Mouse (Mus musculus) embryonic facial prominence, embryonic 13.5 days (tissue): ENCODE results near the gene Ehbp1l1. TPM values are rescaled to one million over a fixed set of nuclear protein-coding genes. Genes with fewer than 3 reads are reported as not detected.

ENCODE experiments used
- ATAC-seq: fragments of 200-750 bp; cut with Nextera tagmentation; 2 replicates; pipeline ENCODE4 v1.8.0; 2017; ENCODE audit warnings: low read depth; ENCODE audit not compliant: insufficient number of reproducible peaks, insufficient read depth, low FRiP score, low TSS enrichment
- H3K27ac ChIP-seq: fragments of 300-500 bp; sonication (generic); 2 replicates; pipeline ENCODE4 v1.5.1; 2015; ENCODE audit warnings: moderate library complexity, mild to moderate bottlenecking, inconsistent platforms
- H3K27me3 ChIP-seq: fragments of 300-500 bp; sonication (generic); 2 replicates; pipeline ENCODE4 v1.6.1; 2015; ENCODE audit warnings: mild to moderate bottlenecking, inconsistent platforms
- H3K36me3 ChIP-seq: fragments of 300-500 bp; sonication (generic); 2 replicates; pipeline ENCODE4 v1.6.1; 2015; ENCODE audit warnings: mild to moderate bottlenecking, inconsistent platforms
- H3K4me1 ChIP-seq: fragments of 300-500 bp; sonication (generic); 2 replicates; pipeline ENCODE4 v1.6.1; 2015; ENCODE audit warnings: inconsistent platforms
- H3K4me2 ChIP-seq: fragments of 300-500 bp; sonication (generic); 2 replicates; pipeline ENCODE4 v1.6.1; 2015; ENCODE audit warnings: moderate library complexity, mild to moderate bottlenecking, inconsistent platforms
- H3K4me3 ChIP-seq: fragments of 300-500 bp; sonication (generic); 2 replicates; pipeline ENCODE4 v1.5.1; 2015; ENCODE audit warnings: mild to moderate bottlenecking, inconsistent platforms
- H3K9ac ChIP-seq: fragments of 300-500 bp; sonication (generic); 2 replicates; pipeline ENCODE4 v1.6.1; 2015; ENCODE audit warnings: mild to moderate bottlenecking, inconsistent platforms
- H3K9me3 ChIP-seq: fragments of 300-500 bp; sonication (generic); 2 replicates; pipeline ENCODE4 v1.6.1; 2016; ENCODE audit warnings: inconsistent platforms
- WGBS: fragments of 180-500 bp; shearing (Covaris S2); methylation state at CpG from one replicate; pipeline ENCODE4 v1.1.7; 2015; ENCODE audit warnings: mixed read lengths; 5-methylcytosine and 5-hydroxymethylcytosine counted together
- microRNA-seq: library from miRNA; unstranded; fragments of <30 nt; microRNA quantifications from one replicate; pipeline ENCODE4, GENCODE M21; 2016
- polyA plus RNA-seq: library from polyadenylated mRNA; unstranded; fragments of >200 nt; fragmentation: Nextera tagmentation; extraction: Ambion mirVana; gene quantifications from 2 replicates; pipeline ENCODE4 v1.2.1, GENCODE M21; 2015

Gene Ehbp1l1
- polyA plus RNA-seq, 1 experiment from 2014 or later = 9.9 TPM

GRCm38 (mm10) chr19:5662981-5663913, 62.9 kb downstream of the Ehbp1l1 start, which contains the start of gene Sipa1:
TSS of gene Sipa1 (minus strand) at chr19:5663707.
- Histone ChIP-seq H3K36me3 (peaks cover 43% of the 10 kb centered on the region), H3K4me2 (peak within 1 kb of the TSS; percentile 69), H3K4me1 (peaks cover 22% of the 10 kb centered on the region), H3K9ac (peak within 1 kb of the TSS; percentile 76), H3K9me3 (no peaks in the 10 kb centered on the region), H3K27me3 (no peaks in the 10 kb centered on the region), H3K27ac (peak within 1 kb of the TSS; percentile 76), H3K4me3 (peak within 1 kb of the TSS; percentile 52)
- peak; percentile 77 for ATAC-seq
- 1% methylated on average over 32 of the region's 32 CpGs for WGBS

DNA sequence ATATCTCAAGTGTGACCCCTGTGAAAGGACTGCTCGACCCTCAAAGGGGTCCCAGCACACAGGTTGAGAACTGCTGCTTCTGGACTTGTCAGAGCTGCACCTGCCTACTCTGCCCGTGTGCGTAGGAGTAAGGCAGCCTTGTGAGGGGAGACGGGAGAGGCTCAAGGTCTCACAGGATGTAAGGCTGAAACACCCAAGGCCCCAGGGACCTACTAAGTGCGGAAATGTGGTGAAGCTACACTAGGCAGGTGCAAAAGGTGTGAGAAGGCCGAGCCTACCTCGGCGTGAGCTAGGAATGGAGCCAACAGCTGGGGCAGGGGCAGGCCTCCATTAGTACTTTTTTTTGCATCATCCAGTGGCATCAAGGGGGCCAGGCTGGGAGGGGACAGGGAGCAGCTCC, 63.8 kb downstream of the Ehbp1l1 start:
- Histone ChIP-seq H3K4me3 (peak overlapping the region; percentile 52), H3K9ac (peak overlapping the region; percentile 76), H3K4me1 (peaks cover 22% of the 10 kb centered on the region), H3K36me3 (peaks cover 33% of the 10 kb centered on the region), H3K27ac (peak overlapping the region; percentile 76; the same call in 1 of the 2 replicates), H3K4me2 (peak overlapping the region; percentile 69), H3K9me3 (no peaks in the 10 kb centered on the region), H3K27me3 (no peaks in the 10 kb centered on the region)
- no peak for ATAC-seq
- WGBS = 75% methylated on average over 8 of the region's 8 CpGs

DNA sequence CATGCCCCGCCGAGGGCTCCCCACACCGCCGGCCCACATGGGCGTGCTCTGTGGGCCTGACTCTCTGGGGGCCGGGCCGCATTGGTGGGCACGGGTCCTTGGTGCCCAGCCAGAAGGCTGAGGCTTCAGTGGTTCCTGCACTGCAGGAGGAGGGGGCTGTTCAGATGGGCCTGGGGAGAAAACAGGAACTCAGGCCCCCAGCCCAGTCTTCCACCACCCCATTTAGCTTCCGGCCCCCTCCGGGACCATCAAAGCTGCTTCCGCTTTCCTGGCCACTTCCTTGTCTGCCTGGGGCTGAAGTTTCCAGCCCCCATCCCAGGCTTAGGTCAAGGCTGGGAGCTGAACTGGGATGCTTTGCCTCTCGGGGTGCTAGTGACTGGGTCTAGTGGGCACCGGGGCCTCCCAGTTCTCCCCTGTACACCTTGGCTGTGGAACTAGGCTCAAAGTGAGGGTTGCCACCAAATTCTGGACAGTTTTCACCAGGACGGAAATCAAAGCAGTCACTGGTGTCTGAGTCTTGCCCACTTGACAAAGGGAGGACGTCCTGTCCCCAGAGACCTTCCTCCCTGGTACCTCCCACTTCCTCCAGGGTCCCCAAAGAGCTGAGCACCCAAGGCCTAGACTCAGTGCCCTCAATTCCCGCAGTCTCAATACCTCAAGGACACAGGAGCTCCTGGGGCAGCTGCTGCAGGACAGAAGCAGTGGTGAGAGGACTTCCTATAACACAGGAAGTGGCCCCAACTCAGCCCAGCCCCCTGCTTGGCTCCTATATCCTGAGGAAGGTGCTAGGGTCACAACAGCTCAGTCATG, 65.0 kb downstream of the Ehbp1l1 start:
- ATAC-seq = no peak
- H3K36me3 ChIP-seq = peaks cover 27% of the 10 kb centered on the region
- 0 out of 2 replicates have a peak overlapping the region, but pooled peaks have one; percentile 4 for H3K4me3 ChIP-seq
- peak overlapping the region; percentile 31 for H3K4me2 ChIP-seq
- peaks cover 6% of the 10 kb centered on the region for H3K27me3 ChIP-seq
- H3K4me1 ChIP-seq = peaks cover 22% of the 10 kb centered on the region
- 80% methylated on average over 16 of the region's 16 CpGs for WGBS
- no peaks in the 10 kb centered on the region for H3K9me3 ChIP-seq
- H3K9ac ChIP-seq = no peak overlapping the region
- H3K27ac ChIP-seq = peak overlapping the region; percentile 33; the same call in 1 of the 2 replicates

Small RNA genes lying within 50 kb of the gene (microRNA-seq; reads per million reads assigned to microRNA genes)
- gene Mir6987 = not detected

Other genes with a start within 250 kb of the Ehbp1l1 start
- gene Mus81, start 237.9 kb downstream of the Ehbp1l1 start, polyA plus RNA-seq = 42.5 and 43.7 TPM in 2 replicates
- 2,535 and 2,700 TPM in 2 replicates for gene Cfl1, start 235.9 kb downstream of the Ehbp1l1 start, polyA plus RNA-seq
- gene 1700020D05Rik, start 222.5 kb downstream of the Ehbp1l1 start, polyA plus RNA-seq = not detected in 2 replicates
- gene Snx32, start 215.8 kb downstream of the Ehbp1l1 start, polyA plus RNA-seq = 9.7 and 11.7 TPM in 2 replicates
- gene Ovol1, start 165.7 kb downstream of the Ehbp1l1 start, polyA plus RNA-seq = 5.8 and 6.4 TPM in 2 replicates
- 3.1 and 3.3 TPM in 2 replicates for gene Ap5b1, start 158.3 kb downstream of the Ehbp1l1 start, polyA plus RNA-seq
- 136 and 162 TPM in 2 replicates for gene Rnaseh2c, start 124.4 kb downstream of the Ehbp1l1 start, polyA plus RNA-seq
- 55.8 and 60.0 TPM in 2 replicates for gene Kat5, start 116.1 kb downstream of the Ehbp1l1 start, polyA plus RNA-seq
- gene Rela, start 88.8 kb downstream of the Ehbp1l1 start, polyA plus RNA-seq = 47.4 and 53.0 TPM in 2 replicates
- gene Sipa1, start 62.6 kb downstream of the Ehbp1l1 start, polyA plus RNA-seq = 24.1 and 24.6 TPM in 2 replicates
- 19.2 and 20.5 TPM in 2 replicates for gene Map3k11, start 37.6 kb downstream of the Ehbp1l1 start, polyA plus RNA-seq
- gene Pcnx3, start 37.4 kb downstream of the Ehbp1l1 start, polyA plus RNA-seq = 25.6 and 26.5 TPM in 2 replicates
- gene Kcnk7, start 21.9 kb downstream of the Ehbp1l1 start, polyA plus RNA-seq = 0.52 and 0.59 TPM in 2 replicates
- gene Fam89b, start 3.3 kb upstream of the Ehbp1l1 start, polyA plus RNA-seq = 115 and 126 TPM in 2 replicates
- gene Ltbp3, start 14.6 kb upstream of the Ehbp1l1 start, polyA plus RNA-seq = 44.4 and 47.8 TPM in 2 replicates
- gene Scyl1, start 45.1 kb upstream of the Ehbp1l1 start, polyA plus RNA-seq = 73.0 and 75.3 TPM in 2 replicates
- gene Frmd8, start 149.0 kb upstream of the Ehbp1l1 start, polyA plus RNA-seq = 30.6 and 34.0 TPM in 2 replicates
- 3.1 and 4.5 TPM in 2 replicates for gene Slc25a45, start 151.5 kb upstream of the Ehbp1l1 start, polyA plus RNA-seq
- gene Tigd3, start 167.8 kb upstream of the Ehbp1l1 start, polyA plus RNA-seq = 3.8 and 4.7 TPM in 2 replicates
- 164 and 179 TPM in 2 replicates for gene Dpf2, start 186.7 kb upstream of the Ehbp1l1 start, polyA plus RNA-seq
- 4.7 TPM in 2 replicates for gene Cdc42ep2, start 198.5 kb upstream of the Ehbp1l1 start, polyA plus RNA-seq
- gene Pola2, start 237.9 kb upstream of the Ehbp1l1 start, polyA plus RNA-seq = 74.5 and 79.5 TPM in 2 replicates